Mouse (Mus musculus) bone marrow macrophage, adult 2 months (primary cell): ENCODE measurements around the gene Grasp.

Experiments used
- CTCF ChIP-seq: IDR thresholded peaks from 2 replicates; pipeline ENCODE4 v1.5.1; 2012; ENCODE audit warnings: low read depth, mild to moderate bottlenecking, low read length, moderate library complexity
- POLR2A ChIP-seq: IDR thresholded peaks from 2 replicates; pipeline ENCODE4 v1.6.1; 2012; ENCODE audit warnings: mild to moderate bottlenecking, low read depth, low read length, borderline replicate concordance

- TF ChIP-seq POLR2A (no peak), CTCF (no peak)
Measured at GRCm38 (mm10) chr15:101259922-101260321, 35.9 kb downstream of the Grasp start.
